Mouse (Mus musculus) cerebellum, adult 9-10 months (tissue): ENCODE results near the gene Mmp9.

ENCODE experiments used
- DNase-seq: peaks from one replicate; pipeline ENCODE4 v3.0.0; 2022

Mmp9 gene

GRCm38 (mm10) chr2:164912749-164913427 is 27.7 kb upstream of the Mmp9 start:
- no peak for DNase-seq

DNA sequence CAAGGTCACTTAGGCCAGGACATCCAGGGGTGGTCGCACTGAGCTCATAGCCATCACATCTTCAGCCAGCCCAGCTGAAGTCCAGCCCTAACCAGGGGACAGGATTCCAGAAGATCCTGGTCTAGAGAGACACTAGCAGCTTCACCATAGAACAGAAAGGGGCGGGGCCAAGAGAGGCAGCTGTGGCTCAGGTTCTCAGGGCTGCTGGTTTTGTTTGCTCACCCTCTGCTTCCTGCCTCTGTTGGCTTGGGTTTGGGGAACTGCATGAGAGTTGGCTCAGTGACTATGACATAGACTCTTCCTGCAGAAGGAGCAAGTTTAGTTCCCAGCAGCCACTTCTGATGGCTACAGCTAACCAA is 27.2 kb upstream of the Mmp9 start:
- DNase-seq = no peak

- DNase-seq = no peak
Observed at GRCm38 (mm10) chr2:164916820-164917219, 23.8 kb upstream of the Mmp9 start.

- no peak for DNase-seq
Observed at GRCm38 (mm10) chr2:164917371-164917770, 23.2 kb upstream of the Mmp9 start.

DNA sequence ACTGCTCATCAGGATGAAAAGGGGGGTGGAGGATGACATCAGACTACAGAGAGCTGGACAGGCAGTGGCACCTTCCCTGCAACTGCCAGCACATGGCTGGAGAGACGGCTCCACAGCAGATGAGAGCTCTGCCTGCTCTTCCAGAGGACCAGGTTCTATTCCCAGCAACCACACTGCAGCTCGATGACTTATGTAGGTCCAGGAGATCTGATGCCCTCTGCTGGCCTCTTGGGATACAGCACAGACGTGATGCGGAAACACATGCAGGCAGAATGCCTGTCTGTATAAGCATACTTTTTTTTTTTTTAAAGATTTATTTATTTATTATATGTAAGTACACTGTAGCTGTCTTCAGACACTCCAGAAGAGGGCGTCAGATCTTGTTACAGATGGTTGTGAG is 22.3 kb upstream of the Mmp9 start:
- DNase-seq = no peak

- DNase-seq = no peak
Observed at GRCm38 (mm10) chr2:164921984-164922383, 18.6 kb upstream of the Mmp9 start.

DNA sequence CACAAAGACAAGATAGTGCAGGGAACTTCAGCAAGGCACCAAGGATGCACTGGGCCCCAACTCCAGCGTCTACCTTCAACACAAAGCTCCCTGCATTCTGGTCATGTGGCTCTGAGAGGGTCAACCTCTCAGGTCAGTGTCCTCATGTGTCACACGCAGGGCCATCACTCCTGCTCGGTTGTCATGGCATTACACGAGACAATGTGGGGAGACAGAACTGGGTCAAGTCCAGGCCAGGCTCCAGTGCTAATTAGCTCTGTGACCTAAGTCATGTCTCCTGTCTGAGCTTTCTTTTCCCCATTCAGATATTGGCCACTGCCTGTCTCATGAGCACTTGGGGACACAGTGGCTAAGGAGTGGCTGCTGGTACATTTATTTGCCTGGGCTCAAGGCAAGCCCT is 17.3 kb upstream of the Mmp9 start:
- no peak for DNase-seq

- DNase-seq = peak; percentile 98
Observed at GRCm38 (mm10) chr2:164924100-164924857, 16.3 kb upstream of the Mmp9 start.

DNA sequence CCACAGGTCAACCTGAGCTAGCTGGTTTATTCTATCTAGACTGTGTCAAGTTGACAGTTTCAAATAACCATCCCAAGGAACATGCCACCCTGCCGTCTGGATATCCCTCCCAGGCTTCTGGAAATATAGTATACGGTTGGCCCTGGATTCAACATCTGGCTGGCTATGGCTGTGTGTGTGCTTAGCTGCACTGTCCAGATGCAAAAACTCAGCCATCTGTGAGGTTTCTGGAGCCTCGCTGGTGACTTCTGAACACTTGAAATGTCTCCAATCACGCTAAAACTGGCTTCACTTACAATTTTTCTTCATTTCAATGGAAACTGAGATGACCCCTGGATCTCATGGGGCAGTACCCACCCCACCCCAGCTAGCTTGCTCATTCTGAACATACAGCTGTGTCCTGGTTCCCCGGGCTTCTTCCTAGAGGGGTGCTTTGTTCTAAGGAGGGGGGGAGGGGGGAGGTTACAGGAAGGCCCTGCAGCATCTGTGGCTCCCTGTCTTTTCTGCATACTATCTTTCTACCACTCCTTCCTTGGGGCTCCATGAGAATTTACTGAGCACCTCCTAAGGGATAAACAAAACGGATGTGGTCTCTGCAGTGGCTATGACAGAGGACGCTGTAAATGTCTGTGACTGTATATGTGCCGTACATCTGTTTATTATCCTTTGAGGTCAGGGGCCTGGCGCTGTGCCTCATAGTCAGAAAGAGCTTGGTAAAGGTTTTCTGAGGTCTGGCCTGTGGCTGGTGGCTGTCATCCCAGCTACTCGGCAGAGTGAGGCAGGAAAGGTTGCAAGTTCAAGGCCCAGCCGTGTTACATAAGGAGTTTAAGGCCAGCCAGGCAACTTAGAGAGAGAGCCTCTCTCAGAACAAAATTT is 9.6 kb upstream of the Mmp9 start:
- no peak for DNase-seq

- no peak for DNase-seq
Observed at GRCm38 (mm10) chr2:164933534-164933933, 7.0 kb upstream of the Mmp9 start.

GRCm38 (mm10) chr2:164935991-164936390 is 4.6 kb upstream of the Mmp9 start:
- DNase-seq = no peak

- peak; percentile 82 for DNase-seq
Observed at GRCm38 (mm10) chr2:164938146-164939091, 2.2 kb upstream of the Mmp9 start.

DNA sequence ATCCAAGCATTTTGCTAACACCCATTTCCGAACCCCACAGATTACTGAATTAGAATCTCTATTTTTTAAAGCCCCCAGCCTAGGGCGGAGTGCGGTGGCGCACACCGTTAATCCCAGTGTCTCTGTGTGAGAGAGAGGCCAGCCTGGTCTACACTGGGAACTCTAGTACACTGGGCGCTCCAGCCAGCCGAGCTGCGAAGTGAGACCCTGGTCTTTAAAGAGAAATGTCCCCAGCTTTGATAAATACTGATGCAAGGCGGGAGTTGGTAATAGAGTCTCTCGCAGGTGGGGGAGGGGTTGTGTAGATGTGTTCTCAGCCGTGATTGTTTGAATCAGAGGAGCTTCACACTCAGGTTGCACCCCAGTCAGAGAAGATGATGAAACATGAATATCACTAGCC is 1.5 kb upstream of the Mmp9 start:
- DNase-seq = peak; percentile 58

- no peak for DNase-seq
Observed at GRCm38 (mm10) chr2:164942692-164943290, 2.2 kb downstream of the Mmp9 start.

GRCm38 (mm10) chr2:164947506-164947905 is 6.9 kb downstream of the Mmp9 start:
- no peak for DNase-seq

DNA sequence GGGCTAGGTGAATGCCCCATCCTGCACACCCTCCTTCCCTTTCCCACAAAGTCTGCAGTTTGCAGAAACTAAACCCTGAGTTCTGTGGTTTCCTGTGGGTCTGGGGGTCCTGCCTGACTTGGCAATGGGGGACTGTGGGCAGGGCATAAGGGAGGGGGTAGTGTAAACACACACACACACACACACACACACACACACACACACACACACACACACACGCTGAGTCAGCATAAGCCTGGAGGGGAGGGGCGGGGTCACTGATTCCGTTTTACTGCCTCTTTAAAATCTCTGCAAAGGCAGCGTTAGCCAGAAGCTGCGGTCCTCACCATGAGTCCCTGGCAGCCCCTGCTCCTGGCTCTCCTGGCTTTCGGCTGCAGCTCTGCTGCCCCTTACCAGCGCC is 7.3 kb downstream of the Mmp9 start:
- DNase-seq = no peak

DNA sequence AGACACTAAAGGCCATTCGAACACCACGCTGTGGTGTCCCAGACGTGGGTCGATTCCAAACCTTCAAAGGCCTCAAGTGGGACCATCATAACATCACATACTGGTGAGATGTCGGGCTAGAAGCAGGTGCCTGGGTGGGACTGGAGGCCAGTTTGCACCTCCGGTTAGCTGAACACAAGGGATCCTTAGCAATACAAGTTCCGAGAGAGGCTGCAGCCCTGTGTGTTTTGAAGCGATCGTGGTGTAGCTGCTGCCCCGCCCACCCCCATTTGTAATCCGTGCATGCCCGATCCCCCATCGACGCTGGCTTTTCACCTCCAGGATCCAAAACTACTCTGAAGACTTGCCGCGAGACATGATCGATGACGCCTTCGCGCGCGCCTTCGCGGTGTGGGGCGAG is 8.4 kb downstream of the Mmp9 start:
- DNase-seq = no peak

- no peak for DNase-seq
Observed at GRCm38 (mm10) chr2:164950501-164950900, 9.9 kb downstream of the Mmp9 start.

DNA sequence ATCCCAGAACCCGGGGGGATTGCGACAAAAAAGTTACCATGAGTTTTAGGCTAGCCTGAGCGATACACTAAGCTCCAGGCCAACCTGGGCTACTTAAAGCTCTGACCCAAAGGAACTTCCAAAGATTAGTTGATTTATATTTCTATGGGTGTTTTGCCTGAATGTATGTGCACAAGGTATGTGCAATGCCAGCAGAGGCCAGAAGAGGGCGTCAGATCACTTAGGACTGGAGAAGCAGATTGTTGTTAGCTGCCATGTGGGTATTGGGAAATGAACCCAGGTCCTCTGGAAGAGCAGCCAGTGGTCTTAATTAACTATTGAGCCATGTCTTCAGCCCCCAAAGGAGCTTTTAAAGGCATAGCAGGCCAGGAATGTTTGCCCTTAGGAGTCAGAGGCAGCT is 11.2 kb downstream of the Mmp9 start:
- DNase-seq = no peak

- DNase-seq = peak; percentile 25
Observed at GRCm38 (mm10) chr2:164952448-164952847, 11.9 kb downstream of the Mmp9 start.

DNA sequence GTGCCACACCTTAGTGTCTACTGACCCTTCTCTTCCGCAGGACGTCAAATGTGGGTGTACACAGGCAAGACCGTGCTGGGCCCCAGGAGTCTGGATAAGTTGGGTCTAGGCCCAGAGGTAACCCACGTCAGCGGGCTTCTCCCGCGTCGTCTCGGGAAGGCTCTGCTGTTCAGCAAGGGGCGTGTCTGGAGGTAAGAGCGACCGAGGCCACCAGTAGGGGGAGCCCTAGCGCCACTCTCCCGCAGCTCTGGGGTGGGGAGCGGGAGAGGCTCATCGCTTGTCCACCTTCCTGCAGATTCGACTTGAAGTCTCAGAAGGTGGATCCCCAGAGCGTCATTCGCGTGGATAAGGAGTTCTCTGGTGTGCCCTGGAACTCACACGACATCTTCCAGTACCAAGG is 12.6 kb downstream of the Mmp9 start:
- DNase-seq = peak; percentile 88

- DNase-seq = peak; percentile 26
Observed at GRCm38 (mm10) chr2:164955725-164956124, 15.1 kb downstream of the Mmp9 start.
